Mouse (Mus musculus): ENCODE measurements at regions not wholly inside any gene's neighbourhood (a gene's known extent, or its start where the extent isn't known, plus 50 kb on each side); places are given as distances from the start of the nearest gene placed in this dataset.

- DNase-seq: no peak
Observed at GRCm38 (mm10) chr7:71193131-71193530, 158.2 kb downstream of the Gm10295 start.

GRCm38 (mm10) chr7:71190161-71190711, 161.0 kb downstream of the Gm10295 start:
- no peak for DNase-seq

- no peak for DNase-seq
Observed at GRCm38 (mm10) chr7:71189757-71190156, 161.5 kb downstream of the Gm10295 start.

- no peak for DNase-seq
Observed at GRCm38 (mm10) chr7:71188119-71188518, 163.2 kb downstream of the Gm10295 start.

- DNase-seq: no peak
Observed at GRCm38 (mm10) chr7:71174871-71175270, 176.4 kb downstream of the Gm10295 start.

GRCm38 (mm10) chr7:71139068-71139467, 212.2 kb downstream of the Gm10295 start:
- DNase-seq: no peak

- no peak for DNase-seq
Observed at GRCm38 (mm10) chr7:71129981-71130380, 221.3 kb downstream of the Gm10295 start.

- DNase-seq: no peak
Observed at GRCm38 (mm10) chr7:71128928-71129327, 222.4 kb downstream of the Gm10295 start.

- no peak for DNase-seq
Observed at GRCm38 (mm10) chr7:71121453-71121852, 229.8 kb downstream of the Gm10295 start.

GRCm38 (mm10) chr7:71120975-71121374, 230.3 kb downstream of the Gm10295 start:
- no peak for DNase-seq

GRCm38 (mm10) chr7:71119987-71120386, 231.3 kb downstream of the Gm10295 start:
- no peak for DNase-seq

GRCm38 (mm10) chr7:71107101-71107500, 244.2 kb downstream of the Gm10295 start:
- DNase-seq: no peak

GRCm38 (mm10) chr7:71100266-71100665, 251.0 kb downstream of the Gm10295 start:
- DNase-seq: no peak

GRCm38 (mm10) chr7:71098276-71098675, 253.0 kb downstream of the Gm10295 start:
- DNase-seq: no peak

GRCm38 (mm10) chr7:71093301-71093939, 257.9 kb downstream of the Gm10295 start:
- DNase-seq: no peak

- DNase-seq: no peak
Observed at GRCm38 (mm10) chr7:71092825-71093224, 258.5 kb downstream of the Gm10295 start.

GRCm38 (mm10) chr7:71092301-71092700, 259.0 kb downstream of the Gm10295 start:
- no peak for DNase-seq

- no peak for DNase-seq
Observed at GRCm38 (mm10) chr7:71064446-71065391, 286.6 kb downstream of the Gm10295 start.

GRCm38 (mm10) chr7:71050825-71051224, 300.5 kb downstream of the Gm10295 start:
- no peak for DNase-seq

- DNase-seq: no peak
Observed at GRCm38 (mm10) chr7:71047201-71047600, 304.1 kb downstream of the Gm10295 start.

- DNase-seq: no peak
Observed at GRCm38 (mm10) chr7:71046596-71046995, 304.7 kb downstream of the Gm10295 start.

- DNase-seq: no peak
Observed at GRCm38 (mm10) chr7:71043789-71044188, 307.5 kb downstream of the Gm10295 start.

- no peak for DNase-seq
Observed at GRCm38 (mm10) chr7:71043128-71043527, 308.2 kb downstream of the Gm10295 start.

GRCm38 (mm10) chr7:71041388-71041787, 309.9 kb downstream of the Gm10295 start:
- DNase-seq: no peak

Measured in cerebellum, adult 9-10 months (tissue).